Mouse (Mus musculus) 3134 (cell line): ENCODE results near the gene Nfatc2ip.
A peak's percentile ranks its signal among the peaks of the same experiment; 100 is the strongest.
"Not testable (repeated sequence)": the region's sequence is repeated elsewhere in the genome, so short reads cannot be mapped to it uniquely, and the experiment has no call there.

Source experiments
- DNase-seq: peaks from one replicate; pipeline ENCODE4 v3.0.0-alpha.2; 2011; ENCODE audit warnings: low spot score; ENCODE audit not compliant: insufficient read length; ENCODE audit errors: extremely low read depth

Gene Nfatc2ip

GRCm38 (mm10) chr7:126411061-126411460 lies 14.5 kb upstream of the Nfatc2ip start:
- no peak for DNase-seq

- DNase-seq = peak; percentile 49
These were observed 12.1 kb upstream of the Nfatc2ip start for GRCm38 (mm10) chr7:126408686-126409085.

GRCm38 (mm10) chr7:126402518-126402917 lies 6.0 kb upstream of the Nfatc2ip start:
- not testable (repeated sequence) for DNase-seq

GRCm38 (mm10) chr7:126399548-126399947 lies 3.0 kb upstream of the Nfatc2ip start:
- no peak for DNase-seq

GRCm38 (mm10) chr7:126397822-126398221 lies 1.3 kb upstream of the Nfatc2ip start:
- no peak for DNase-seq

GRCm38 (mm10) chr7:126397221-126397620 lies 684 bp upstream of the Nfatc2ip start:
- DNase-seq = no peak

- not testable (repeated sequence) for DNase-seq
These were observed 4.3 kb downstream of the Nfatc2ip start for GRCm38 (mm10) chr7:126392086-126392884.

- DNase-seq = no peak
These were observed 8.4 kb downstream of the Nfatc2ip start for GRCm38 (mm10) chr7:126388185-126388584.

GRCm38 (mm10) chr7:126383565-126383964 lies 13.0 kb downstream of the Nfatc2ip start:
- DNase-seq = no peak

GRCm38 (mm10) chr7:126377278-126378158 lies 19.0 kb downstream of the Nfatc2ip start, which contains the start of gene Spns1:
Gene Spns1 (minus strand): TSS chr7:126377450.
- DNase-seq = peak; percentile 82

- DNase-seq = no peak
These were observed 19.6 kb downstream of the Nfatc2ip start for GRCm38 (mm10) chr7:126376903-126377277.

- DNase-seq = no peak
These were observed 21.5 kb downstream of the Nfatc2ip start for GRCm38 (mm10) chr7:126375012-126375411.

GRCm38 (mm10) chr7:126374526-126374925 lies 22.0 kb downstream of the Nfatc2ip start:
- no peak for DNase-seq

GRCm38 (mm10) chr7:126373007-126373406 lies 23.5 kb downstream of the Nfatc2ip start:
- DNase-seq = no peak

- DNase-seq = no peak
These were observed 27.1 kb downstream of the Nfatc2ip start, which contains the start of gene Lat for GRCm38 (mm10) chr7:126369393-126369792. Gene Lat (minus strand): TSS chr7:126369570.

GRCm38 (mm10) chr7:126368367-126368766 lies 28.2 kb downstream of the Nfatc2ip start:
- no peak for DNase-seq

GRCm38 (mm10) chr7:126367636-126368035 lies 28.9 kb downstream of the Nfatc2ip start:
- DNase-seq = no peak

GRCm38 (mm10) chr7:126363038-126363437 lies 33.5 kb downstream of the Nfatc2ip start:
- DNase-seq = no peak

GRCm38 (mm10) chr7:126359049-126359448 lies 37.5 kb downstream of the Nfatc2ip start:
- DNase-seq = no peak

- no peak for DNase-seq
These were observed 38.1 kb downstream of the Nfatc2ip start for GRCm38 (mm10) chr7:126358413-126358812.

GRCm38 (mm10) chr7:126357838-126358237 lies 38.7 kb downstream of the Nfatc2ip start:
- no peak for DNase-seq
